10 mouse cellular contexts compared by ENCODE assay signal in genomic region chr4:120074061-120074460, GRCm38 (mm10). TPM values are rescaled to one million over a fixed set of nuclear protein-coding genes. Genes with fewer than 3 reads are reported as not detected.
DNase-seq lines count a peak whose midpoint lies in the region; ATAC-seq lines count a peak whose summit lies in the region.
"Had no signal": no experiment of that assay in that cellular context is flagged by ENCODE, and none has a peak within 500 bp of the region (broad histone marks: within the 10 kb centered on the region; RNA-seq: fewer than 3 reads in every experiment).

No protein-coding gene starts in this region.

- H3K36me3 ChIP-seq in kidney, embryonic 16.5 days (ENCODE audit: insufficient read depth, low read length): no peaks in the 10 kb centered on the region
- no peaks in the 10 kb centered on the region for H3K36me3 ChIP-seq in limb, embryonic 15.5 days
- H3K36me3 ChIP-seq: limb, embryonic 12.5 days had no signal

- no peak overlapping the region for H3K4me3 ChIP-seq in kidney, embryonic 16.5 days (ENCODE audit: low read length)
- H3K4me3 ChIP-seq in limb, embryonic 15.5 days: no peak overlapping the region
- H3K4me3 ChIP-seq: limb, embryonic 12.5 days had no signal

- H3K4me2 ChIP-seq in kidney, embryonic 16.5 days (replicated peaks; ENCODE audit: low read depth, low read length): no peak overlapping the region
- H3K4me2 ChIP-seq in limb, embryonic 15.5 days: no peak overlapping the region
- H3K4me2 ChIP-seq: limb, embryonic 12.5 days had no signal

- 51% methylated on average over 5 of the region's 5 CpGs for WGBS in kidney, embryonic 16.5 days
- WGBS in limb, embryonic 15.5 days: 52% methylated on average over 5 of the region's 5 CpGs

- intact Hi-C loops in heart, postnatal 14 days (cut with DNase I): no loop called here

- H3K9me3 ChIP-seq in kidney, embryonic 16.5 days (ENCODE audit: low read length): no peaks in the 10 kb centered on the region
- H3K9me3 ChIP-seq in limb, embryonic 15.5 days: no peaks in the 10 kb centered on the region
- H3K9me3 ChIP-seq: limb, embryonic 12.5 days had no signal

- no peaks in the 10 kb centered on the region for H3K27me3 ChIP-seq in kidney, embryonic 16.5 days (ENCODE audit: insufficient read depth, low read length)
- H3K27me3 ChIP-seq in limb, embryonic 15.5 days: no peaks in the 10 kb centered on the region

- no peak for DNase-seq in kidney, adult 8-10 months
- DNase-seq in cerebellum, postnatal 10 days: peak; percentile 55 to 71
- DNase-seq in heart, postnatal 14 days: peak; percentile 33 to 38
- no peak for DNase-seq in lung, postnatal 36 days
- DNase-seq in gastrocnemius, postnatal 25 days: no peak

- no peaks in the 10 kb centered on the region for H3K4me1 ChIP-seq in kidney, embryonic 16.5 days (ENCODE audit: insufficient read depth, low read length)
- H3K4me1 ChIP-seq in limb, embryonic 15.5 days: peaks cover 25% of the 10 kb centered on the region; the same call in 1 of the 2 replicates

- H3K9ac ChIP-seq in kidney, embryonic 16.5 days (replicated peaks; ENCODE audit: low read length): no peak overlapping the region
- H3K9ac ChIP-seq in limb, embryonic 15.5 days: no peak overlapping the region
- H3K9ac ChIP-seq: limb, embryonic 12.5 days had no signal

- ATAC-seq in kidney, embryonic 16.5 days (ENCODE audit: low FRiP score, low TSS enrichment): no peak
- no peak for ATAC-seq in limb, embryonic 15.5 days (ENCODE audit: insufficient number of reproducible peaks, low FRiP score, low TSS enrichment, low read depth)
- no peak for ATAC-seq in megakaryocyte-erythroid progenitor cell, adult 5-6 weeks (replicated peaks; ENCODE audit: low FRiP score, low TSS enrichment, poor library complexity, severe bottlenecking)

- peak overlapping the region; percentile 43; the same call in 1 of the 2 replicates for H3K27ac ChIP-seq in kidney, embryonic 16.5 days (ENCODE audit: low read length)
- H3K27ac ChIP-seq in limb, embryonic 15.5 days: peak overlapping the region; percentile 27; the same call in 1 of the 2 replicates
- H3K27ac ChIP-seq: limb, embryonic 12.5 days had no signal

RNA-seq across cellular contexts. Expression of gene AL607142.1, which starts 9.3 kb away (rescaled TPM):
- polyA plus RNA-seq in kidney, embryonic 16.5 days (2015; fragmentation: Nextera tagmentation; extraction: Ambion mirVana): not detected in 2 replicates
- total RNA-seq in heart, postnatal 14 days (2021): not detected
- not detected in 2 replicates for polyA plus RNA-seq in limb, embryonic 15.5 days (2015; fragmentation: Nextera tagmentation; extraction: Ambion mirVana)
- not detected for total RNA-seq in gastrocnemius, postnatal 25 days (2021)
- not detected in 2 replicates for total RNA-seq in megakaryocyte-erythroid progenitor cell, adult 5-6 weeks (2014; fragmentation: Nextera tagmentation)
- not detected in 2 replicates for total RNA-seq in megakaryocyte-erythroid progenitor cell, adult 5-6 weeks (2017)
- polyA plus RNA-seq: heart, embryonic 14.5 days; limb, embryonic 12.5 days had no signal

Comparison
In these comparisons a context has a peak if more than half of its experiments do, and no peak if none do; other contexts are left out.
1. DNase-seq: peak in cerebellum, postnatal 10 days (2 of 2) and heart, postnatal 14 days (2 of 2); none in kidney, adult 8-10 months (0 of 2), lung, postnatal 36 days (single experiment) and gastrocnemius, postnatal 25 days (single experiment).